Mouse (Mus musculus): Measurements from ENCODE around the gene Nrros. TPM values are rescaled to one million over a fixed set of nuclear protein-coding genes. Genes with fewer than 3 reads are reported as not detected.

Nrros gene
- polyA plus RNA-seq, 1 experiment: 157 TPM

DNA sequence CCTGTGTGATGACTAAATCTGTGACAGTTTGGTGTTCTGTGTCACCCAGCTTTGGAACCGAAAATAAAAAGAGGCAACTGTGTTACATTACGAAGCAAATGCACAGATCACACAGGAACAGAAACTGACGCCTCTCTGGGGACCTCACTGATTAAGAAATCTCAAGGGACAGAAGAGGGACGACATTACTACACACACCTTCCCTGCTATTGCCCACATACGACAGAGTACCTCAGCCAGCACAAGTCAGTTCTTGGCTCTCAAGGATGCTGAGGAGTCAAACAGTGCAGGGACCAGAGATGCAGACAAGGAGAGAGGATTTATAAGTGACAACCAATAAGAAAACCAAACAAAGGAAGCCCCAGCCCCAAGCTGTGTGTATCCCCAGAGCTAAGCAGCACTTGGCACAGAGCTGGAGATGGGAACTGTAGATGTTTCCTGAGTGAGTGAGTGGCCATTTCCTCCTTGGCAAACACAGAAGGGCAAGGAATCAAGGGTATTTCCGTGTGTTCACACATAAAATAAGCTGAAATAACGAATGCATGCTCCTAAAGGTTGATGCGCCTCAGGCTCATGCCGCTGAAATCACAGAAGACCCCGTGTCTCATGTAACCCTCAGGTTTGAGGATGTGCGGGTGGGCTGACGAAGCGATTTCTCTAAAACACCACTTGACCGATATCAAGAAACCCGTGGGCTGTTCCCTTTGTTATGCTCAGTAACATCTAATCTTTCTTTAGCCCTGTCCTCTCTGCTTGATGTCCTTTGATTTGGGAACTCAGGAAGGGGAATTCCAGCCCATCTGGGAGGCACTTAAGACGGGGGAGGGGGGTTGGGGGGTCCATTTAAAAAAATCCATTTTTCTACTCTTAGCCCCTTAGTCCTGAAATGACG, 40.7 kb downstream of the Nrros start:
- TF ChIP-seq POLR2A (IDR thresholded peaks at IDR 0.05; ENCODE audit: control insufficient read depth, extremely low read depth, insufficient read depth, low read length, poor library complexity) (no peak), CTCF (IDR thresholded peaks at IDR 0.05; ENCODE audit: borderline replicate concordance, control insufficient read depth, extremely low read depth, insufficient read depth, low read length, poor library complexity) (no peak)
- WGBS: 73% methylated on average over 17 of the region's 17 CpGs
- Histone ChIP-seq H3K4me1 (replicated peaks; ENCODE audit: control insufficient read depth, insufficient read depth, low read length) (peaks cover 13% of the 10 kb centered on the region), H3K36me3 (ENCODE audit: control insufficient read depth, insufficient read depth, low read length) (no peaks in the 10 kb centered on the region), H3K4me3 (ENCODE audit: control insufficient read depth, insufficient read depth, low read length) (no peak overlapping the region), H3K27ac (ENCODE audit: control insufficient read depth, insufficient read depth, low read length) (no peak overlapping the region), H3K27me3 (ENCODE audit: control insufficient read depth, insufficient read depth, low read length) (no peaks in the 10 kb centered on the region)
- no peak for DNase-seq

DNA sequence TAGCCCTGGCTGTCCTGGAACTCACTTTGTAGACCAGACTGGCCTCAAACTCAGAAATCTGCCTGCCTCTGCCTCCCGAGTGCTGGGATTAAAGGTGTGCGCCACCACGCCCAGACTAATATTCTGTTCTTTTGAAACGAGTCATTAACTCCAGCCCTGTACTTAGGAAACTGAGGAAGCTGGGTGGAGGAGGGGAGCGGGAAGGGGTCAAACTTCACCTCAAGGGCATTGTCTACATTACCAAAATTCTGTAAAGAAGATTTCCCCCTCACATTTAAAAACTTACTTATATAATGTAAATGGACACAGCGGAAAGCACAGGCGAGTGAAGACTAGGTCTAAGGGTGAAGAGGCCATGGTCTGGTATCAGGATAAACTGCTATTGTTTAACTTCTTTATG, 41.4 kb downstream of the Nrros start:
- Histone ChIP-seq H3K27ac (ENCODE audit: control insufficient read depth, insufficient read depth, low read length) (no peak overlapping the region), H3K4me1 (replicated peaks; ENCODE audit: control insufficient read depth, insufficient read depth, low read length) (peaks cover 7% of the 10 kb centered on the region), H3K36me3 (ENCODE audit: control insufficient read depth, insufficient read depth, low read length) (no peaks in the 10 kb centered on the region), H3K27me3 (ENCODE audit: control insufficient read depth, insufficient read depth, low read length) (no peaks in the 10 kb centered on the region), H3K4me3 (ENCODE audit: control insufficient read depth, insufficient read depth, low read length) (no peak overlapping the region)
- TF ChIP-seq POLR2A (IDR thresholded peaks at IDR 0.05; ENCODE audit: control insufficient read depth, extremely low read depth, insufficient read depth, low read length, poor library complexity): no peak
- TF ChIP-seq CTCF (IDR thresholded peaks at IDR 0.05; ENCODE audit: borderline replicate concordance, control insufficient read depth, extremely low read depth, insufficient read depth, low read length, poor library complexity): no peak
- DNase-seq: no peak
- 96% methylated on average over 7 of the region's 7 CpGs for WGBS

DNA sequence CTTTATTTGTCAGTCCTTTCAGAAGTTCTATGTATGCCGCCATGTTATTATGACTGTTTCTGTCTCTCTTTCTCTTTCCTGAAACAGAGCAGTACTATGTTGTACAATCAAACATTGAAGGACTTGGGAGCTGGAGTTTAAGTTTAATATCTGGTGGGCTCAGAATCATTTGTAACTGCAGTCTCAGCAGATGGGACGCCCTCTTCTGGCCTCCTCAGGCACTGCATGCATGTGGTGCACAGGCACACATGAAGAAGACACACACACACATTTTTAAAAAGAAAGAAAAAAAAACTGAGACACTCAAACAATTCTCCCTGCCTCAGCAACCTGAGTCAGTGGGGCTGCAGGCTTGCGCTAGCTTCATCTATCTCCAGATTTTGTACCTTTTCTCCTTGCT, 44.9 kb downstream of the Nrros start:
- WGBS: over 99% methylated on average over 3 of the region's 3 CpGs
- H3K36me3 ChIP-seq (ENCODE audit: control insufficient read depth, insufficient read depth, low read length): no peaks in the 10 kb centered on the region
- no peak overlapping the region for H3K27ac ChIP-seq (ENCODE audit: control insufficient read depth, insufficient read depth, low read length)
- peaks cover 6% of the 10 kb centered on the region; the same call in 1 of the 2 replicates for H3K4me1 ChIP-seq (replicated peaks; ENCODE audit: control insufficient read depth, insufficient read depth, low read length)
- no peak for DNase-seq
- no peak for TF ChIP-seq POLR2A (IDR thresholded peaks at IDR 0.05; ENCODE audit: control insufficient read depth, extremely low read depth, insufficient read depth, low read length, poor library complexity)
- no peaks in the 10 kb centered on the region for H3K27me3 ChIP-seq (ENCODE audit: control insufficient read depth, insufficient read depth, low read length)
- H3K4me3 ChIP-seq (ENCODE audit: control insufficient read depth, insufficient read depth, low read length): no peak overlapping the region

DNA sequence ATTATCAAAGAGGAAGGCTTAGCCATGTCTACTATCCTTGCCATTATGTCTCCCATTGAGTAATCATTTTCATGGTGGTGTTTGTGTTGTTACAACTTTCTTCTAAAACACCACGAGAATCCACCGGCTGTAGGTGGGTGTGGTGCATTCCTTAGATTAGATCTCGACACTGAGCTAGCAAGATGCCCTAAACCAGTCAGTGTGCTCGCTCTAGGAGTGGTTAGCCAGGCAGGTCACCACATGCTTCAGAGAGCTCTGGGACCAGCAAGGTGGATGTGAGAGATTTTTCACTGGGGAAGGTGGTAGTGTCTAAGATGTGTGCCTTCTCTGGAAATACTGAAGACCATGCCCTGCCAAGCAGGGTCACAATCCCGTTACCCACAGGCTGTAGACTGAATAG, 49.2 kb downstream of the Nrros start:
- no peak overlapping the region for H3K27ac ChIP-seq (ENCODE audit: control insufficient read depth, insufficient read depth, low read length)
- TF ChIP-seq CTCF (IDR thresholded peaks at IDR 0.05; ENCODE audit: borderline replicate concordance, control insufficient read depth, extremely low read depth, insufficient read depth, low read length, poor library complexity) (no peak), POLR2A (IDR thresholded peaks at IDR 0.05; ENCODE audit: control insufficient read depth, extremely low read depth, insufficient read depth, low read length, poor library complexity) (no peak)
- peaks cover 18% of the 10 kb centered on the region for H3K4me1 ChIP-seq (replicated peaks; ENCODE audit: control insufficient read depth, insufficient read depth, low read length)
- no peak overlapping the region for H3K4me3 ChIP-seq (ENCODE audit: control insufficient read depth, insufficient read depth, low read length)
- no peaks in the 10 kb centered on the region for H3K27me3 ChIP-seq (ENCODE audit: control insufficient read depth, insufficient read depth, low read length)
- H3K36me3 ChIP-seq (ENCODE audit: control insufficient read depth, insufficient read depth, low read length): no peaks in the 10 kb centered on the region
- DNase-seq: no peak
- WGBS: 41% methylated on average over 5 of the region's 5 CpGs

GRCm38 (mm10) chr16:32115781-32116180, 49.6 kb downstream of the Nrros start:
- no peak for TF ChIP-seq CTCF (IDR thresholded peaks at IDR 0.05; ENCODE audit: borderline replicate concordance, control insufficient read depth, extremely low read depth, insufficient read depth, low read length, poor library complexity)
- no peak for TF ChIP-seq POLR2A (IDR thresholded peaks at IDR 0.05; ENCODE audit: control insufficient read depth, extremely low read depth, insufficient read depth, low read length, poor library complexity)
- Histone ChIP-seq H3K4me3 (ENCODE audit: control insufficient read depth, insufficient read depth, low read length) (no peak overlapping the region), H3K4me1 (replicated peaks; ENCODE audit: control insufficient read depth, insufficient read depth, low read length) (peaks cover 18% of the 10 kb centered on the region), H3K27me3 (ENCODE audit: control insufficient read depth, insufficient read depth, low read length) (no peaks in the 10 kb centered on the region), H3K36me3 (ENCODE audit: control insufficient read depth, insufficient read depth, low read length) (no peaks in the 10 kb centered on the region), H3K27ac (ENCODE audit: control insufficient read depth, insufficient read depth, low read length) (no peak overlapping the region)
- no peak for DNase-seq
- WGBS: 38% methylated on average over 6 of the region's 6 CpGs

DNA sequence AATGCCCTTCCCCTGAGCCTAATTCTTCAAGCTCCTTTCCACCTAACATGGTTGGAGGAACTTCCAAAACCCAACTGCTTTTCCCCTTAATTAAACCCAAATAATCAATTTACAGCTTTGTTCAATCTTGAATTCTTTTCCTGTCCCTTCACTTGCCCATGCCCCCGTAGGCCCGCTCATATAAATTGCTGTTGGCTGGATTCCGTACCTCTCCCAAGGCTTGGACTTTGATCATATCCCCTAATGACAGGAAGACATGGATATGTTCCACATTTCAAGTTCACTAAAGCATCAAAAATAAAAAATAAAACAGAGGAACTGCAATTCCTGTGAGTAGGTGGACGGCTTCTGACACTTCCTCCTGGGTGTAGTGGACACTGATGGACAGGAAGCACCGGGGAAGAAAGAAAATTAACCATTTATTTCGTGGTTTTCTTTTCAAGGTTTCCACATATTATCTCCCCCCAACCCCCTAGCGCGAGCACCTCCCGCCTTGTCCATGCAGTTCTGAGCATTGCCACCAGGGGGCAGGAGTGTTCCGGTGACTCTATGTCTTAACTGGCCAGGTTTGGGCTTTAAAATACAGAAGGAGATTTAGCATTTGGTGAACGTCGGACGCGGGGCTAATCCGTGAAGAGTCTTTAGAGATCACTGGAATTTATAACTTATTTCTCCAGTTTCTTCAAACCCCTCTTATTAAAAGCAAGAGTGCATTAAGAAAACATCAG, 50.3 kb downstream of the Nrros start:
- no peaks in the 10 kb centered on the region for H3K27me3 ChIP-seq (ENCODE audit: control insufficient read depth, insufficient read depth, low read length)
- peak; percentile 86 for TF ChIP-seq CTCF (IDR thresholded peaks at IDR 0.05; ENCODE audit: borderline replicate concordance, control insufficient read depth, extremely low read depth, insufficient read depth, low read length, poor library complexity)
- TF ChIP-seq POLR2A (IDR thresholded peaks at IDR 0.05; ENCODE audit: control insufficient read depth, extremely low read depth, insufficient read depth, low read length, poor library complexity): no peak
- H3K4me1 ChIP-seq (replicated peaks; ENCODE audit: control insufficient read depth, insufficient read depth, low read length): peaks cover 18% of the 10 kb centered on the region
- no peak overlapping the region for H3K4me3 ChIP-seq (ENCODE audit: control insufficient read depth, insufficient read depth, low read length)
- WGBS: 23% methylated on average over 15 of the region's 15 CpGs
- peak; percentile 90 for DNase-seq
- H3K27ac ChIP-seq (ENCODE audit: control insufficient read depth, insufficient read depth, low read length): no peak overlapping the region
- H3K36me3 ChIP-seq (ENCODE audit: control insufficient read depth, insufficient read depth, low read length): no peaks in the 10 kb centered on the region

All from thymus, adult 2 months (tissue).